Mouse (Mus musculus): ENCODE data around the gene Fam19a3. TPM values are rescaled to one million over a fixed set of nuclear protein-coding genes. Genes with fewer than 3 reads are reported as not detected.
"Not testable (repeated sequence)": the region's sequence is repeated elsewhere in the genome, so short reads cannot be mapped to it uniquely, and the experiment has no call there.

Fam19a3 gene
- polyA plus RNA-seq (2021) = 0.32 TPM

- no peak for DNase-seq (ENCODE audit: low read depth, low spot score)
- ChIA-PET CTCF (interaction anchor here (3.1 kb wide), 1 partner anchor 23 kb away, joined by 10 read pairs; no protein-coding TSS in a partner anchor), POLR2A (interaction anchor here (1.3 kb wide), 1 partner anchor 36 kb away, joined by 5 read pairs; the partner anchor contains the start of gene Mov10)
- TF ChIP-seq CTCF (IDR thresholded peaks at IDR 0.05) = no peak
- no peaks in the 10 kb centered on the region for H3K27me3 ChIP-seq
- ATAC-seq = peak; percentile 3
- in situ Hi-C loops (cut with MboI; ENCODE audit: low pct_unique_long_range_greater_than_20kb) = no loop called here
These were observed at the start of gene Fam19a3 for GRCm38 (mm10) chr3:104781471-104781903. Gene Fam19a3 (minus strand): TSS chr3:104781840.

GRCm38 (mm10) chr3:104822413-104822812, 40.8 kb upstream of the Fam19a3 start:
- no peaks in the 10 kb centered on the region for H3K27me3 ChIP-seq
- DNase-seq (ENCODE audit: low read depth, low spot score) (no peak), ATAC-seq (no peak)
- ChIA-PET POLR2A (interaction anchor here (0.8 kb wide), 1 partner anchor 33 kb away, joined by 4 read pairs; no protein-coding TSS in a partner anchor), CTCF (interaction anchor here (1.9 to 3.2 kb wide), 3 partner anchors 11 to 237 kb away, joined by 6 to 13 read pairs (median 6); partner anchors contain the start of gene Rhoc)
- in situ Hi-C loops (cut with MboI; ENCODE audit: low pct_unique_long_range_greater_than_20kb) = no loop called here
- TF ChIP-seq CTCF (IDR thresholded peaks at IDR 0.05) = no peak

GRCm38 (mm10) chr3:104820426-104820825, 38.8 kb upstream of the Fam19a3 start:
- no peak for TF ChIP-seq CTCF (IDR thresholded peaks at IDR 0.05)

GRCm38 (mm10) chr3:104818749-104819134, 37.1 kb upstream of the Fam19a3 start:
- ATAC-seq = no peak
- in situ Hi-C loops (cut with MboI; ENCODE audit: low pct_unique_long_range_greater_than_20kb) = no loop called here
- POLR2A ChIA-PET = interaction anchor here (0.7 to 4.0 kb wide), 5 partner anchors 14 to 179 kb away, joined by 3 to 35 read pairs (median 8); partner anchors contain the start of genes Capza1, Rhoc and St7l

More at GRCm38 (mm10) chr3:104820426-104820825, 38.8 kb upstream of the Fam19a3 start:
- CTCF ChIA-PET = interaction anchor here (0.9 to 3.2 kb wide), 5 partner anchors 23 to 112 kb away, joined by 3 to 13 read pairs (median 4); partner anchors contain the start of gene Rhoc
- in situ Hi-C loops (cut with MboI; ENCODE audit: low pct_unique_long_range_greater_than_20kb) = no loop called here
- POLR2A ChIA-PET = interaction anchor here (1.0 kb wide), 1 partner anchor 35 kb away, joined by 3 read pairs; no protein-coding TSS in a partner anchor
- no peaks in the 10 kb centered on the region for H3K27me3 ChIP-seq
- DNase-seq (ENCODE audit: low read depth, low spot score) (no peak), ATAC-seq (no peak)

GRCm38 (mm10) chr3:104817991-104818748, 36.5 kb upstream of the Fam19a3 start, which contains the start of gene Mov10:
Gene Mov10 (minus strand): TSS chr3:104818563.
- no peak for TF ChIP-seq CTCF (IDR thresholded peaks at IDR 0.05)
- peak; percentile 46 for DNase-seq (ENCODE audit: low read depth, low spot score)
- no peaks in the 10 kb centered on the region for H3K27me3 ChIP-seq
- ChIA-PET CTCF (interaction anchor here (1.0 to 5.4 kb wide), 7 partner anchors 8 to 165 kb away, joined by 3 to 30 read pairs (median 3); partner anchors contain the start of gene Rhoc), POLR2A (interaction anchor here (0.7 to 4.0 kb wide), 7 partner anchors 13 to 178 kb away, joined by 3 to 35 read pairs (median 5); partner anchors contain the start of genes Capza1, Fam19a3, Rhoc and St7l)
- in situ Hi-C loops (cut with MboI; ENCODE audit: low pct_unique_long_range_greater_than_20kb) = no loop called here
- ATAC-seq = peak; percentile 74

More at GRCm38 (mm10) chr3:104818749-104819134, 37.1 kb upstream of the Fam19a3 start:
- CTCF ChIA-PET = interaction anchor here (1.2 to 5.4 kb wide), 4 partner anchors 9 to 165 kb away, joined by 3 to 30 read pairs (median 4); partner anchors contain the start of gene Rhoc
- no peaks in the 10 kb centered on the region for H3K27me3 ChIP-seq
- no peak for DNase-seq (ENCODE audit: low read depth, low spot score)
- no peak for TF ChIP-seq CTCF (IDR thresholded peaks at IDR 0.05)

GRCm38 (mm10) chr3:104817481-104817990, 35.9 kb upstream of the Fam19a3 start:
- in situ Hi-C loops (cut with MboI; ENCODE audit: low pct_unique_long_range_greater_than_20kb) = no loop called here
- CTCF ChIA-PET = interaction anchor here (1.0 to 5.4 kb wide), 6 partner anchors 8 to 166 kb away, joined by 3 to 30 read pairs (median 3); partner anchors contain the start of gene Rhoc
- H3K27me3 ChIP-seq = no peaks in the 10 kb centered on the region
- POLR2A ChIA-PET = interaction anchor here (1.0 to 4.0 kb wide), 6 partner anchors 23 to 47 kb away, joined by 3 to 35 read pairs (median 6); partner anchors contain the start of genes Capza1, Fam19a3, Rhoc and St7l
- no peak for TF ChIP-seq CTCF (IDR thresholded peaks at IDR 0.05)
- peak; percentile 73 for ATAC-seq
- no peak for DNase-seq (ENCODE audit: low read depth, low spot score)

- no peaks in the 10 kb centered on the region for H3K27me3 ChIP-seq
- in situ Hi-C loops (cut with MboI; ENCODE audit: low pct_unique_long_range_greater_than_20kb) = no loop called here
- DNase-seq (ENCODE audit: low read depth, low spot score) (no peak), ATAC-seq (no peak)
- no peak for TF ChIP-seq CTCF (IDR thresholded peaks at IDR 0.05)
- ChIA-PET CTCF (interaction anchor here (1.4 to 5.4 kb wide), 2 partner anchors 17 to 27 kb away, joined by 4 to 30 read pairs; partner anchors contain the start of gene Rhoc), POLR2A (interaction anchor here (0.9 to 4.0 kb wide), 2 partner anchors 22 to 27 kb away, joined by 4 to 35 read pairs; partner anchors contain the start of gene Rhoc)
These were observed 34.5 kb upstream of the Fam19a3 start for GRCm38 (mm10) chr3:104816130-104816529.

GRCm38 (mm10) chr3:104815346-104815745, 33.7 kb upstream of the Fam19a3 start:
- in situ Hi-C loops (cut with MboI; ENCODE audit: low pct_unique_long_range_greater_than_20kb) = no loop called here
- no peak for TF ChIP-seq CTCF (IDR thresholded peaks at IDR 0.05)
- CTCF ChIA-PET = interaction anchor here (1.3 to 5.4 kb wide), 3 partner anchors 10 to 26 kb away, joined by 3 to 30 read pairs (median 4); partner anchors contain the start of gene Rhoc

GRCm38 (mm10) chr3:104814746-104815145, 33.1 kb upstream of the Fam19a3 start:
- DNase-seq (ENCODE audit: low read depth, low spot score) = no peak
- no peak for ATAC-seq
- POLR2A ChIA-PET = no interaction called here
- no peak for TF ChIP-seq CTCF (IDR thresholded peaks at IDR 0.05)
- CTCF ChIA-PET = interaction anchor here (0.9 to 5.4 kb wide), 4 partner anchors 10 to 26 kb away, joined by 3 to 30 read pairs (median 4); partner anchors contain the start of gene Rhoc
- in situ Hi-C loops (cut with MboI; ENCODE audit: low pct_unique_long_range_greater_than_20kb) = no loop called here
- no peaks in the 10 kb centered on the region for H3K27me3 ChIP-seq

More at GRCm38 (mm10) chr3:104815346-104815745, 33.7 kb upstream of the Fam19a3 start:
- POLR2A ChIA-PET = interaction anchor here (0.5 kb wide), 1 partner anchor 666 kb away, joined by 3 read pairs; no protein-coding TSS in a partner anchor
- DNase-seq (ENCODE audit: low read depth, low spot score) (no peak), ATAC-seq (no peak)
- no peaks in the 10 kb centered on the region for H3K27me3 ChIP-seq

- in situ Hi-C loops (cut with MboI; ENCODE audit: low pct_unique_long_range_greater_than_20kb); ATAC-seq; CTCF ChIA-PET; POLR2A ChIA-PET; DNase-seq (ENCODE audit: low read depth, low spot score); H3K27me3 ChIP-seq: not testable (repeated sequence)
These were observed 31.6 kb upstream of the Fam19a3 start for GRCm38 (mm10) chr3:104813227-104813626.
